Mouse (Mus musculus): ENCODE results near the gene Ppp2r3a. TPM values are rescaled to one million over a fixed set of nuclear protein-coding genes. Genes with fewer than 3 reads are reported as not detected.

Gene Ppp2r3a
- polyA plus RNA-seq, 1 experiment from 2014 or later: 40.2 TPM

- H3K27me3 ChIP-seq (ENCODE audit: control insufficient read depth, insufficient read depth, low read length): no peaks in the 10 kb centered on the region; the same call in 1 of the 2 replicates
- no peaks in the 10 kb centered on the region for H3K36me3 ChIP-seq (ENCODE audit: control insufficient read depth, insufficient read depth, low read length)
- no peak for ATAC-seq (ENCODE audit: low read depth)
- no peak overlapping the region; the same call in 1 of the 2 replicates for H3K4me3 ChIP-seq (ENCODE audit: low read depth, low read length)
- no peak overlapping the region for H3K9ac ChIP-seq (replicated peaks; ENCODE audit: low read depth, low read length)
- 56% methylated on average over 5 of the region's 5 CpGs for WGBS
- peaks cover 2% of the 10 kb centered on the region; the same call in 1 of the 2 replicates for H3K4me1 ChIP-seq (ENCODE audit: control insufficient read depth, insufficient read depth, low read length)
- H3K4me2 ChIP-seq (ENCODE audit: low read depth, low read length): no peak overlapping the region
- H3K9me3 ChIP-seq (ENCODE audit: control insufficient read depth, low read length): no peaks in the 10 kb centered on the region
- H3K27ac ChIP-seq (ENCODE audit: low read depth, low read length): no peak overlapping the region
Measured at GRCm38 (mm10) chr9:101072506-101072905, 179.1 kb downstream of the Ppp2r3a start.

- no peak overlapping the region for H3K9ac ChIP-seq (replicated peaks; ENCODE audit: low read depth, low read length)
- no peaks in the 10 kb centered on the region for H3K4me1 ChIP-seq (ENCODE audit: control insufficient read depth, insufficient read depth, low read length)
- no peak for ATAC-seq (ENCODE audit: low read depth)
- H3K9me3 ChIP-seq (ENCODE audit: control insufficient read depth, low read length): no peaks in the 10 kb centered on the region
- WGBS: 98% methylated on average over 3 of the region's 3 CpGs
- no peaks in the 10 kb centered on the region for H3K36me3 ChIP-seq (ENCODE audit: control insufficient read depth, insufficient read depth, low read length)
- H3K4me2 ChIP-seq (ENCODE audit: low read depth, low read length): no peak overlapping the region
- no peak overlapping the region for H3K4me3 ChIP-seq (ENCODE audit: low read depth, low read length)
- H3K27ac ChIP-seq (ENCODE audit: low read depth, low read length): no peak overlapping the region
- no peaks in the 10 kb centered on the region; the same call in 1 of the 2 replicates for H3K27me3 ChIP-seq (ENCODE audit: control insufficient read depth, insufficient read depth, low read length)
Measured at GRCm38 (mm10) chr9:101069781-101070180, 181.8 kb downstream of the Ppp2r3a start.

- Histone ChIP-seq H3K36me3 (ENCODE audit: control insufficient read depth, insufficient read depth, low read length) (no peaks in the 10 kb centered on the region), H3K4me3 (ENCODE audit: low read depth, low read length) (no peak overlapping the region), H3K4me2 (ENCODE audit: low read depth, low read length) (no peak overlapping the region), H3K27ac (ENCODE audit: low read depth, low read length) (no peak overlapping the region), H3K27me3 (ENCODE audit: control insufficient read depth, insufficient read depth, low read length) (no peaks in the 10 kb centered on the region), H3K9ac (replicated peaks; ENCODE audit: low read depth, low read length) (no peak overlapping the region), H3K9me3 (ENCODE audit: control insufficient read depth, low read length) (no peaks in the 10 kb centered on the region), H3K4me1 (ENCODE audit: control insufficient read depth, insufficient read depth, low read length) (no peaks in the 10 kb centered on the region)
- ATAC-seq (ENCODE audit: low read depth): no peak
- 73% methylated on average over 3 of the region's 3 CpGs for WGBS
Measured at GRCm38 (mm10) chr9:101065076-101065602, 186.5 kb downstream of the Ppp2r3a start.

GRCm38 (mm10) chr9:101062253-101062780 lies 189.3 kb downstream of the Ppp2r3a start:
- no peak overlapping the region for H3K4me3 ChIP-seq (ENCODE audit: low read depth, low read length)
- H3K9me3 ChIP-seq (ENCODE audit: control insufficient read depth, low read length): no peaks in the 10 kb centered on the region
- H3K27me3 ChIP-seq (ENCODE audit: control insufficient read depth, insufficient read depth, low read length): no peaks in the 10 kb centered on the region
- 49% methylated on average over 6 of the region's 6 CpGs for WGBS
- H3K36me3 ChIP-seq (ENCODE audit: control insufficient read depth, insufficient read depth, low read length): no peaks in the 10 kb centered on the region
- no peak overlapping the region for H3K9ac ChIP-seq (replicated peaks; ENCODE audit: low read depth, low read length)
- H3K4me2 ChIP-seq (ENCODE audit: low read depth, low read length): no peak overlapping the region
- no peaks in the 10 kb centered on the region for H3K4me1 ChIP-seq (ENCODE audit: control insufficient read depth, insufficient read depth, low read length)
- no peak overlapping the region for H3K27ac ChIP-seq (ENCODE audit: low read depth, low read length)
- ATAC-seq (ENCODE audit: low read depth): no peak

- Histone ChIP-seq H3K27ac (ENCODE audit: low read depth, low read length) (no peak overlapping the region), H3K4me3 (ENCODE audit: low read depth, low read length) (no peak overlapping the region), H3K9me3 (ENCODE audit: control insufficient read depth, low read length) (no peaks in the 10 kb centered on the region), H3K4me2 (ENCODE audit: low read depth, low read length) (no peak overlapping the region), H3K4me1 (ENCODE audit: control insufficient read depth, insufficient read depth, low read length) (no peaks in the 10 kb centered on the region), H3K9ac (replicated peaks; ENCODE audit: low read depth, low read length) (no peak overlapping the region), H3K27me3 (ENCODE audit: control insufficient read depth, insufficient read depth, low read length) (no peaks in the 10 kb centered on the region), H3K36me3 (ENCODE audit: control insufficient read depth, insufficient read depth, low read length) (no peaks in the 10 kb centered on the region)
- ATAC-seq (ENCODE audit: low read depth): no peak
- WGBS: 76% methylated on average over 11 of the region's 11 CpGs
Measured at GRCm38 (mm10) chr9:101061035-101061434, 190.6 kb downstream of the Ppp2r3a start.

- H3K27ac ChIP-seq (ENCODE audit: low read depth, low read length): no peak overlapping the region
- no peak overlapping the region for H3K4me3 ChIP-seq (ENCODE audit: low read depth, low read length)
- no peaks in the 10 kb centered on the region for H3K9me3 ChIP-seq (ENCODE audit: control insufficient read depth, low read length)
- H3K36me3 ChIP-seq (ENCODE audit: control insufficient read depth, insufficient read depth, low read length): no peaks in the 10 kb centered on the region
- H3K27me3 ChIP-seq (ENCODE audit: control insufficient read depth, insufficient read depth, low read length): no peaks in the 10 kb centered on the region
- 89% methylated on average over 4 of the region's 4 CpGs for WGBS
- no peaks in the 10 kb centered on the region for H3K4me1 ChIP-seq (ENCODE audit: control insufficient read depth, insufficient read depth, low read length)
- no peak overlapping the region for H3K4me2 ChIP-seq (ENCODE audit: low read depth, low read length)
- ATAC-seq (ENCODE audit: low read depth): no peak
- no peak overlapping the region for H3K9ac ChIP-seq (replicated peaks; ENCODE audit: low read depth, low read length)
Measured at GRCm38 (mm10) chr9:101057156-101057555, 194.4 kb downstream of the Ppp2r3a start.

Other genes with a start within 250 kb of the Ppp2r3a start
- 25.4 and 26.4 TPM in 2 replicates for gene Pccb, start 216.9 kb downstream of the Ppp2r3a start, polyA plus RNA-seq (2014; fragmentation: Nextera tagmentation; extraction: Ambion mirVana)
- gene Msl2, start 177.7 kb downstream of the Ppp2r3a start, polyA plus RNA-seq (2014; fragmentation: Nextera tagmentation; extraction: Ambion mirVana): 7.4 and 7.8 TPM in 2 replicates